Mouse (Mus musculus) hindbrain, postnatal 0 days (tissue): ENCODE data around the gene Inpp5a. TPM values are rescaled to one million over a fixed set of nuclear protein-coding genes. Genes with fewer than 3 reads are reported as not detected.
"Not testable (repeated sequence)": the region's sequence is repeated elsewhere in the genome, so short reads cannot be mapped to it uniquely, and the experiment has no call there.

ENCODE experiments used
- ATAC-seq: fragments of 200-750 bp; cut with Nextera tagmentation; 2 replicates; pipeline ENCODE4 v1.8.0; 2017; ENCODE audit warnings: mild to moderate bottlenecking, moderate TSS enrichment, moderate library complexity
- DNase-seq: peaks from one replicate; pipeline ENCODE4 v3.0.0-alpha.2; 2015; ENCODE audit warnings: low spot score
- H3K27ac ChIP-seq: fragments of 300-500 bp; sonication (generic); 2 replicates; pipeline ENCODE4 v1.5.1; 2014; ENCODE audit warnings: mild to moderate bottlenecking
- H3K27me3 ChIP-seq: fragments of 300-500 bp; sonication (generic); 2 replicates; pipeline ENCODE4 v1.6.1; 2014; ENCODE audit warnings: low read length, mixed read lengths; ENCODE audit not compliant: insufficient read depth
- H3K36me3 ChIP-seq: fragments of 300-500 bp; sonication (generic); 2 replicates; pipeline ENCODE4 v1.6.1; 2014; ENCODE audit warnings: low read length, mixed read lengths; ENCODE audit not compliant: insufficient read depth
- H3K4me1 ChIP-seq: fragments of 300-500 bp; sonication (generic); 2 replicates; pipeline ENCODE4 v1.6.1; 2014; ENCODE audit warnings: antibody characterized with exemption, low read length, mixed read lengths; ENCODE audit not compliant: insufficient read depth
- H3K4me2 ChIP-seq: fragments of 300-500 bp; sonication (generic); 2 replicates; pipeline ENCODE4 v1.6.1; 2014; ENCODE audit warnings: low read depth, mild to moderate bottlenecking, low read length, moderate library complexity, mixed read lengths
- H3K4me3 ChIP-seq: fragments of 300-500 bp; sonication (generic); 2 replicates; pipeline ENCODE4 v1.5.1; 2014; ENCODE audit warnings: low read length
- H3K9ac ChIP-seq: fragments of 300-500 bp; sonication (generic); replicated peaks from 2 replicates; pipeline ENCODE4 v1.6.1; 2014; ENCODE audit warnings: mild to moderate bottlenecking, low read length, moderate library complexity, mixed read lengths
- H3K9me3 ChIP-seq: fragments of 300-500 bp; sonication (generic); 2 replicates; pipeline ENCODE4 v1.6.1; 2016; ENCODE audit warnings: low read length, mixed read lengths
- CTCF ChIP-seq: IDR thresholded peaks from 2 replicates; pipeline ENCODE4 v1.5.1; 2016; ENCODE audit warnings: antibody characterized with exemption, control low read depth, low read depth
- WGBS: fragments of 180-500 bp; shearing (Covaris S2); extraction: QIAGEN DNeasy Blood & Tissue Kit; methylation state at CpG from one replicate; pipeline ENCODE4 v1.1.7; 2014; 5-methylcytosine and 5-hydroxymethylcytosine counted together
- polyA plus RNA-seq: library from polyadenylated mRNA; unstranded; fragments of >200 nt; fragmentation: Nextera tagmentation; extraction: Ambion mirVana; gene quantifications from 2 replicates; pipeline ENCODE4 v1.2.1, GENCODE M21; 2015
- total RNA-seq: library from RNA; depleted of rRNA; stranded (reverse); fragments of >200 nt; gene quantifications from 2 replicates; pipeline ENCODE4 v1.2.3, GENCODE M21; 2014

Inpp5a gene
- total and polyA plus RNA-seq, 2 experiments from 2014 or later: 16.6 to 23.6 TPM

DNA sequence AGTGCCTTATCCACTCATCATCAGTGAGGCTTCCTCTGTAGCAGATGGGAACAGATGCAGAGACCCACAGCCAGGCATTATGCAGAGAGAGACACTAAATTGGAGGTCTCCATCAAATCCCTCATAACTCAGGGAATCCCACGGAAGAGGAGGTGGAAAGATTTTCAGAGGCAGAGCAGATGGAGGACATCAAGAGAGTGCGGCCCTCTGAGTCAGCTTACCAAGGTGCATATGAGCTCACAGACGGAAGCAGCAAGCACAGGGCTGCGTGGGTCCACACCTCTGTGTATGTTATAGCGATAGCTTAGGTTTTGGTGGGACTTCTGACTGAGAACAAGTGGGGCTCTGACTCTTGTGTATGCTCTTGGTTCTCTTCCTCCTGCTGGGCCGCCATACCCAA is 33.9 kb downstream of the Inpp5a start:
- 91% methylated on average over 6 of the region's 6 CpGs for WGBS
- H3K9me3 ChIP-seq: no peaks in the 10 kb centered on the region
- TF ChIP-seq CTCF: no peak
- H3K27me3 ChIP-seq: no peaks in the 10 kb centered on the region
- H3K4me1 ChIP-seq: no peaks in the 10 kb centered on the region
- no peak for ATAC-seq
- no peak overlapping the region for H3K4me2 ChIP-seq
- H3K36me3 ChIP-seq: no peaks in the 10 kb centered on the region
- no peak overlapping the region for H3K27ac ChIP-seq
- no peak overlapping the region for H3K4me3 ChIP-seq
- DNase-seq: no peak
- H3K9ac ChIP-seq: no peak overlapping the region

- H3K27ac ChIP-seq: no peak overlapping the region
- no peak overlapping the region for H3K4me2 ChIP-seq
- no peaks in the 10 kb centered on the region for H3K4me1 ChIP-seq
- H3K9ac ChIP-seq: no peak overlapping the region
- TF ChIP-seq CTCF: no peak
- H3K36me3 ChIP-seq: no peaks in the 10 kb centered on the region
- H3K9me3 ChIP-seq: no peaks in the 10 kb centered on the region
- no peak for ATAC-seq
- WGBS: 82% methylated on average over 5 of the region's 5 CpGs
- H3K4me3 ChIP-seq: no peak overlapping the region
- DNase-seq: no peak
- H3K27me3 ChIP-seq: no peaks in the 10 kb centered on the region
These were observed 45.4 kb downstream of the Inpp5a start for GRCm38 (mm10) chr7:139434095-139434830.

GRCm38 (mm10) chr7:139434931-139435330 is 46.0 kb downstream of the Inpp5a start:
- WGBS: 95% methylated on average over 2 of the region's 2 CpGs
- not testable (repeated sequence) for H3K9me3 ChIP-seq, ATAC-seq, H3K4me1 ChIP-seq, H3K4me3 ChIP-seq, H3K27me3 ChIP-seq, DNase-seq, H3K27ac ChIP-seq, H3K4me2 ChIP-seq, H3K36me3 ChIP-seq, H3K9ac ChIP-seq

GRCm38 (mm10) chr7:139435749-139436148 is 46.8 kb downstream of the Inpp5a start:
- DNase-seq (no peak), ATAC-seq (no peak)
- no peak overlapping the region for H3K4me3 ChIP-seq
- H3K4me1 ChIP-seq: peaks cover 2% of the 10 kb centered on the region; the same call in 1 of the 2 replicates
- no peaks in the 10 kb centered on the region for H3K36me3 ChIP-seq
- H3K9me3 ChIP-seq: no peaks in the 10 kb centered on the region
- TF ChIP-seq CTCF: no peak
- no peak overlapping the region for H3K4me2 ChIP-seq
- no peak overlapping the region for H3K27ac ChIP-seq
- H3K27me3 ChIP-seq: no peaks in the 10 kb centered on the region
- no peak overlapping the region for H3K9ac ChIP-seq

GRCm38 (mm10) chr7:139436951-139437350 is 48.0 kb downstream of the Inpp5a start:
- Histone ChIP-seq H3K36me3 (no peaks in the 10 kb centered on the region), H3K4me2 (no peak overlapping the region), H3K4me3 (no peak overlapping the region), H3K9me3 (no peaks in the 10 kb centered on the region), H3K4me1 (peaks cover 13% of the 10 kb centered on the region; the same call in 1 of the 2 replicates), H3K27ac (no peak overlapping the region), H3K27me3 (no peaks in the 10 kb centered on the region), H3K9ac (no peak overlapping the region)
- TF ChIP-seq CTCF: no peak
- no peak for ATAC-seq
- 72% methylated on average over 7 of the region's 7 CpGs for WGBS
- no peak for DNase-seq

DNA sequence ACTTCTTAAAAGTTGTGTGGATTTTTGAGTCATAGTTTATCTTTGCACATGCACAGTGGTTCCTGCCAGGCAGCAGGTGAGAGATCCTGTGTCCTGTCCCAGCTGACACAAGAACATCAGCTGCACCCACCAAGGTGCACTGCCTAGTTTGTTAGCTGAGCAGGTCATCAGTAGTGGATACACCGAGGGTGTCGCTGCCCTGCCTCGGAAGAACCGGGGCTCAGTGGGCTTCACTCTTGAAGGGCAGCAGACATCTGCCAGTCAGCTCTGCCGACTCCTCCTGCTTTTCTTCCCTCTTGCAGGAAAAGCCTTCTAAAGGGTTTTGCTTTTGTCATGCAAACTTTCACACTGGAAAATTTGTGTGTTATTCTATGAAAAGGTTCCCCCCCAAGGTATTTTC is 48.6 kb downstream of the Inpp5a start:
- 41% methylated on average over 5 of the region's 5 CpGs for WGBS
- no peak for DNase-seq

DNA sequence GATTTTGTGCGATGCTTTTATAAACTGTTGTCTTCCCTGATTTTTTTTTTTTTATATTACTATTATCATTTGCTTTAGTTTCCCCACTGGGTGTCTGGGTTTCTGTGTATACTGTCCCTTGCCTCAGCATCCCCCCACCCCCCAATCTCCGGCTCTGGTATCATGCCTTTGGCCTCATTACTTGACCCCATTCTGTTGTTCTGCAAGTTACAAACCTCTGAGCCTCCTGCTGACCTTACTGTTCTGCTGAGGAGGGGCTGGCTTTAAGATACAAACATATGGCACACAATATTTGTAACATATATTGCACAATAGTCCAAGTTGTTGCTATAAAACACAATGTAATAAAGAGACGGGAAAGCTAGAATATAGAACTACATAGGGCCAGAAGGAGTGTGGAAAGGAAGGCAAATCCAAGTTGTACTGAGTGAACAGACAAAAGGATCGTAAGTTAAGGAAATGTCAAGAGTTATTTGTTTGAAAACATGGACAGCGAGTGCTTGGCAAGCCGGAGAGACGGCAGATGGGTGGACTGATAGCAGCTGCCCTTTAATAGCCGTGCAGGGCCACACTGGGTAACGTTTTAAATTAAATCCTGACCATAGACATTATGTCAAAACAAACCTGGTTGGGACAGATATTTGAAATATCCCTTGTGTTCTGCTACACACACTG is 49.2 kb downstream of the Inpp5a start:
- Histone ChIP-seq H3K9me3 (no peaks in the 10 kb centered on the region), H3K27me3 (no peaks in the 10 kb centered on the region), H3K4me2 (no peak overlapping the region), H3K27ac (no peak overlapping the region; the same call in 1 of the 2 replicates), H3K9ac (no peak overlapping the region), H3K4me1 (peaks cover 17% of the 10 kb centered on the region; the same call in 1 of the 2 replicates), H3K36me3 (no peaks in the 10 kb centered on the region), H3K4me3 (no peak overlapping the region)
- no peak for TF ChIP-seq CTCF
- peak; percentile 33 for DNase-seq
- 36% methylated on average over 9 of the region's 9 CpGs for WGBS
- no peak for ATAC-seq

More for the DNA sequence above, 48.6 kb downstream of the Inpp5a start:
- H3K9me3 ChIP-seq: no peaks in the 10 kb centered on the region
- no peaks in the 10 kb centered on the region for H3K27me3 ChIP-seq
- no peak for ATAC-seq
- TF ChIP-seq CTCF: no peak
- no peak overlapping the region for H3K27ac ChIP-seq
- H3K4me2 ChIP-seq: no peak overlapping the region
- H3K36me3 ChIP-seq: no peaks in the 10 kb centered on the region
- no peak overlapping the region for H3K9ac ChIP-seq
- peaks cover 17% of the 10 kb centered on the region; the same call in 1 of the 2 replicates for H3K4me1 ChIP-seq
- no peak overlapping the region for H3K4me3 ChIP-seq
